Mouse (Mus musculus) thymus, postnatal 14 days (tissue): ENCODE results near the gene Nr5a2.

ENCODE experiments used
- DNase-seq: peaks from one replicate; pipeline ENCODE4 v3.0.0; 2021

The Nr5a2 gene

DNA sequence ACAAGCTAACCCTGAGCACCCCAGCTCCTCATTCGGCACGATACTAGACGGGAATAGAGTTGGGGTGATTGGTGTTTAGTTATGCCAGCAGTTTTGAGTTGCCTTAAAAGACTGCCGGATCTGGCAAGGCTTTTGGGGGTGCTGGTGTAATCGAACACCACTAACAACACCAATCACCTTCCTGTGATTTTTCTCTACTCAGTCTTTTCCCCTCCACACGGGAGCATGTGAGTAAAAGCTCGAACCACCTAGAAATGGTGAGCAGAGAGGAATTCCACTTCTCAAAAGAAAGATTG is 12.2 kb downstream of the Nr5a2 start:
- DNase-seq: no peak

DNA sequence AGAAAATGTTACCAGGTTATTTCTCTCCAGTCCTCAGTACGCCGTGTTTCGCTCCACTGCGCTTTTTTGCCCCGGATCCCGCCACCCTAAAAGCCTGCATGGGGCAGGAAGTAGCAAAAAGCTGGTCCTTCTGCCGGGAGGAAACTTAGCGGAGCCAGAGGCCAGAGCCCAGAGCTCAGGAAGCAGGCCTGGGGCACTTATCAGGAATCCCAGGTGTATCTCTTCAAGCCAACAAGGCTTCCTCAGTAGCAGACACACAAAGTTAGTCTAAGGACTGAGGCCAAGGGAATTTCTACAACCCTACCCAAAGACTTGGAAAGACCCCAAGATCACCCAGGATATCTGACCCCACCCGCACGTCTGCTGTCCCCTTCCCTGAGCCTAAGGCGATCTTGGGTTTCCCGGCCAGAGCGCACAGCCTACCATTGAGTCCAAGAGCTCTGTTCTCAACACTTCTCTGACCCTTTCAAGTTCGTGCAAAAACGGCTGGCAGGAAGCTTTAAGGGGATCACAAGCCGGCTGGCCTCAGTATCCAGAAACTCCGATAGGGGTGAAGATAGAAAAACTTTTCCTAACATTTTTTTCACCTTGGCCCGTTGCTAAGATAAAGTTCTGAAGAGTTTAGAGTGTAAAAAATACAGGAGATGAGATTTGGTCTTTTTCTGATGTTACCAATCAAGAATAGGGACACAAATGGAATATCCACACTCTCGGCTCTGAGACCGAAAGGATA is 12.7 kb downstream of the Nr5a2 start:
- DNase-seq: no peak

DNA sequence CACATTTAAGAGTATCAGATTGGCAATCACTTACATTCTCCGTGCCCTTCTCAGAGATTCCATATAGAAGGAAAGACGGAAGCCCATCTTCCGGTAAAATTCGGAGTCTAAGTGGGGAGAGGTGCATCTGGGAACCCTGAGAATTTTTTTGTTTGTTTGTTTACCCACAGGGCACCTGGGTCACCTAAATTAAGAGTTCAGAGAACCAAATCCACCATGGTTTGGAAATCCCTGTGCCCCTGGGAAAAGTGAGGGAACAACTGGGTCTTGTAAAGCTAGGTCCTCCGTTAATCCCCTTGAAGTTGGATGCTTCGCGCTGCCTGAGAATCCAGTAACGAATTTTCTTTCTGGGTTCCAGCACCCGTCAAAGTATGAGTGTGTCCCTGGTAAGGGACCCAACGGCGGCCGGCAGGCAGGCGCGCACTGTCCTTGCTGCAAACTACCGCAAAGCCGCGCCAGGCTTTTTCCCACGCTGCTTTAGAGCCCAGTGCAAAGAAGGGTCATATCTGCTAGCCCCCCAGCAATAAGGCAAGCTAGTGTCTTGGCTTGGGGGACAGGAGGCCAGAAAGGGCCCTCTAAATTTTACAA is 13.3 kb downstream of the Nr5a2 start:
- DNase-seq: no peak

DNA sequence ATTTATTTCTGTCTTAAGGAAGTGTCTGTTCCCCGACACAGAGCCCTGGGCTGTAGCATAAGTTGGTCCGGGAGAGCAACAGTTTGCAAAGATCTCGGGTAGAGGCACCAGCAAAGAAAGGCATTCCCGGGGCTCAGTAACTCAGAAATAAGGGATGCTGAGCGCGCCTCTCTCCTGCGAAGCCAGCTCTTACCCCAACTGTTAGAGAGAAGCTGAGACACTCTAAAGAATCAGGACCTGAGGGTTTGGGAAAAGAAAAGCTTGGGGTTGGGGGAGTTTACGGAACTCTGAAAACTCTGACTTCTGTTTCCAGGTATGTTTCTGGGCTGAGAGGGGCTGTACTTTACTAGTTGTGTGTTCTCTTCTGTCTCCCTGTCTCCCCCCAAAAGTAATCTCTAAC is 13.8 kb downstream of the Nr5a2 start:
- no peak for DNase-seq

DNA sequence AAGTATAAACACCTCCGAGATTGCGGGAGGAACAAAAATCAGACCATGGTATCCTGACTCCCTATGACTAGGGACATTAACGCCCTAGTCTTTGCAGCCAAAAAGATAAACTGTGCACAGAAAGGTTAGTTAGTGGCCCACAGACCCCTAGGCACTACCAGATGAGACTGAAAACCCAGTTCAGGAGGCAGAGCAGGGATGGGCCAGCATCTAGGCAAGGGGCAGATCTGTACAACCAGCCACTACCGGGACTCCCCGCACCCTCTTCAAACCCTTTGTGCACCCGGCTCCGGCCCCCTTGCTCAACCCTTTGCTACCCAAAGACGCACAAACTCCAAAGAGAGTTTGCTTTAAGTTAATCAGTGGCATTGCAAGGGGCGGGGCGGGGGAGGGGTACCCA is 14.4 kb downstream of the Nr5a2 start:
- DNase-seq: no peak

DNA sequence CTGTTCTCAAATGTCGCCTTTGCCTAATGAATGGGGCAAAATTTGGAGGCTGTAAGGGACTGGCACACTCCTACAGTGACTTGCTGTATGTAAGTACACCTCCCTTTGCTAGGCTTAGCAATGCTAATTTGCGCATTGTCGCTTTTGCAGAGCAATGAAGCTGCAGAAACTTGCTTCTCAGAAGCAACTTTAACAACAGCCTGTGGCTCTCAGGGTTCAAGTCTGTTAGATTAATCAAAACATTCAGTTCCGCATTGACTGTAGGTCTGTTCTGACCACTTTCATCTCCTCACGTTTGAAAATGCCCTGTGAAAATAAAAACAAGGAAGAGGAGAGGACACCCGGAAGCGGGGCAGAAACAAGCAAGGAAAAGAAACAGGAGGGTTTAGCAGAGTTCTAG is 14.8 kb downstream of the Nr5a2 start:
- DNase-seq: no peak

DNA sequence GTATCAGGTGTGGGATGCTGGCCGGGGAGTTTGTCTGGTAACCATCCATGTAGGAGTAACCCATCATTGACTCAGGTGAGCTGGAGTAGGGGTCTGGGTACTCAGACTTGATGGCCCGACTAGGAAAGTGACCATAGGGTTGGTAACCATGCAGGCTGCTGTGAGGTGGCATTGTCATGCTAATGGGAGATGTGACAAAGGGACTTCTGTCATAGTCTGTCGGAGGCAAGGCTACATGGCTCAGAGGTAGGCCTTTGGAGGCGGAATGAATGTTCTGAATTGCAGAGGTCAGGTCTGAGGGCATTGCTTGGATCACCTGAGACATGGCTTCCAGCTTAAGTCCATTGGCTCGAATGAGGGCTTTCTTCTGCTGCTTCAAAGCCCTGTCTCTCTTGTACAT is 19.6 kb downstream of the Nr5a2 start:
- no peak for DNase-seq

DNA sequence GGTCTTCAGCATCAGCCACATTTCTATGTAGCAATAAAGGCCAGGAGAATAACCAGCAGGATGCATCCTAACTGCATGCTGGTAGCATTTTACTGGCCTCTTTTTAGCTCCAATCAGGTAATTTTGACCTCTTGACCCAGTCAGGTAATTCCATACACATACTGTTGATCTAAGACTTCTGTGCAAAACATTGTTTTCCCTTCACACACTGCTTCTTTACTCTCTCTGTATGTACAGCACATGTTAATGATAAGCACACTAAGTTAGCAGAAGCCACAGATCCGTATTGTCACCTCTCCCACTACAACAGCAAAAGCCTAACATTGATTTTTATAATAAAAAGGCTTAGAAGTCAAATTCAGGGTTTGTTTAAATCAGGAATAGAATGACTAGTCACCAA is 21.0 kb downstream of the Nr5a2 start:
- DNase-seq: no peak

DNA sequence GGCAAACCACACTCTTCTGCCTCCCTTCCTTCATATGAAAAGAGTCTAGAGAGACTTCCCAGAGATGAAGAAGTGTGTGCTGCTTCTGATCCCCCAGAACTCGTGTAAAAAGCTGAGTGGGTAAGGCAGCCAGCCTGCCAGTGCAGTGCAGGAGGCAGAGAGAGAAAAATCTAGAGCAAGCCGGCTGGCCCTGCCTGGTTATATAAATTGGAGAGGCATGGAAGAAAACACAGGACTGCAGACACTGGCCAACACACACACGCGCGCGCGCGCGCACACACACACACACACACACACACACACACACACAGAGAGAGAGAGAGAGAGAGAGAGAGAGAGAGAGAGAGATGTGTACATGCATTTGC is 24.3 kb downstream of the Nr5a2 start:
- DNase-seq: no peak

DNA sequence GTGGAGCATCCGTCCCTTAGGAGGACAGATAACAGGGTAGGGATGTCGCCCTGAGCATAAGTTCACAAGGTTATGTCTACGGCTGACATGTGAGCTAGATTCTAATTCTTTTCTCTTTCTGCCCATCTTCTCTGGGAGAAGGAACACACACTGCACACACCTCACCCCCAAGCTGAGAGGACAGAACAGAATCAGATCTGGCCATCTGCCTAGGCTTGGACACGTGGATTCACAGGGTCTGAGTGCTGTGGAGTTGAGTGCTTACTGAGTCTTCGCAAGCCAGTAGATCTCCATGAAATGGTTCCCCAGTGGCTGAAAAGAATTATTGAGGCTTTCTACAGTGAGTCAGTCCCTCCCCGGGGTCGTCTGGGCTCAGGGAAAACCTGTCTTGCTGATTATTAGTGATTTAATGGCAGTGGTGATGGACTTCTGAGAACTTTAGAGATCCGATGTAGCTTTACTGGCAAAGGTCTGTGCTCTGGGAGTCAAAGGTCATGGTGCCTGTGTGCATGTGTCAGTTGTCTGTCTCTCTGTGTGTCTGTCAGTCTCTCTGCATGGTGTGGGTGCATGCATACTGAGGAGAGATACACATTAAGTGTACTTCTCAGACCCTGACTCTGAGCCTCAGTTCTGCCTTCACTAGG is 24.8 kb downstream of the Nr5a2 start:
- no peak for DNase-seq

DNA sequence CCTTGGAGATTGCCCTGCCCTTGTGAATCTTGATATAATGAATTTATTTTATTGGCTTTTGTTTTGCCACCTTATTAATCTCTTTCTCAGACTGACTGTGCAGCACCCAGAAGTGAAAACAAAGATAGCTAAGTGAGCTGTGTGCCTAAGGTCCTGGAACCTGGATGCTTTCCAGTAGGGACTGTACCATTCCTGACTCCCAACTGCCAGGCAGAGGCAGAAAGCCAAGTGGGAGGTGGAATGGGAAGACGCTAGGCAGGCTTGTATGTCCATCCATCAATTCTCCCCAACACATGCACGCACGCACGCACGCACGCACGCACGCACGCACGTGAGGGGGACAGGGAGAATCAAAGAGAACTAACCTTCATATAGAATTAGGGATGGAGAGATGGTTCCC is 26.2 kb downstream of the Nr5a2 start:
- no peak for DNase-seq

DNA sequence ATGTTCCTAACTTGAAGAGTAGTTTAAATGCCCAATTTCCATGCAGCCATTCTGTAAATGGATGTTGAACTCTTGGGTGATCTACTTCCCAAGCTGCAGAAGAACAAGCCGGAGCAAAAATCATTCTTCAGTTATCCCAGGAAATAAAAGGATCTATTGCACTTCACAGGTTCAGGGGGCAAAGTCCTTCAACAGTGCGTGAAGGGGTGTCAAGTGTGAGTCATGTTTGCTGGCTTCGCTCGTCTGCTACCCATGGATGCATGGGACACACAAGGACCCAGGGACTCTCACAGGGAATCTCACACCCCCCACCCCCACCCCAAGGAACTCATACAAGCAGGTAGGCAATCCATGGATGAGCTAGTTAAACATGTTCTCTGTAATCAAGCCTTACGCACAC is 29.2 kb downstream of the Nr5a2 start:
- no peak for DNase-seq

DNA sequence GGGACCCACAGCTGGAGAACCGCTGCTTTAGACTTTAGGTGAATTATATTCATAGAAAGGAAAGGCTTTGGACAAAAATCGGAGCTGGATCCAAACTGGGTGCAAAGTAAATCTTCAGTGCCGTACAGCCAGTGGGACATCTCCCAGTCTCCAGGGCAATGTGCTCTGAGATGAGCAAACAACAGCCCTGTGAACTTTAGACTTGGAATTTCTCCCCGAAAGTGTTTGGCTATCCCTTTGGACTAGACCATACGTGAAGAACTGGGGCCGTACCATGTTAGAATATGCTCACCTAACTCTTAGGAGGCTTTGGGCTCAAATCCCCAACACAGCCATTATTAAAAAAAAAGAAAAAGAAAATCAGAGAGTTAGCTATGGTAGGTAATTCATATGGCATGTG is 30.5 kb downstream of the Nr5a2 start:
- no peak for DNase-seq

DNA sequence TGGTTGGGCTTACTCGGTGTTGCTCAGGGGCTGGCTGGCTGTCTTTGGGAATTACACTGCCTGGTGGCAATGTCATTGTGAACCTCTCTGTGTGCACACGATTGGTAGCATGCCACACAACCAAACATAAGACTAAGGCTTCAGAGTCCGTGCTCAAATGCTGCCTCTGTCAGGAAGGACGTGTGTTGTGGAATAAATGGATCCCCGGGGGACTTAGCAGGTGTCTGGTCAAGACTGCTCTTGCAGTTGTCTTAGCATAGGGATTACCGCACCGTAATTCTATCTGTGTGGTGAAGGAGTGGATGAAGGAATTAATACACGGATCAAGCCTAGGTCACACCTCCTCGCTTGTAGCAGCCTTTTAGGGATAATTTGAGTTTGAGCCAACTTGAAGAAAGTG is 32.8 kb downstream of the Nr5a2 start:
- no peak for DNase-seq

DNA sequence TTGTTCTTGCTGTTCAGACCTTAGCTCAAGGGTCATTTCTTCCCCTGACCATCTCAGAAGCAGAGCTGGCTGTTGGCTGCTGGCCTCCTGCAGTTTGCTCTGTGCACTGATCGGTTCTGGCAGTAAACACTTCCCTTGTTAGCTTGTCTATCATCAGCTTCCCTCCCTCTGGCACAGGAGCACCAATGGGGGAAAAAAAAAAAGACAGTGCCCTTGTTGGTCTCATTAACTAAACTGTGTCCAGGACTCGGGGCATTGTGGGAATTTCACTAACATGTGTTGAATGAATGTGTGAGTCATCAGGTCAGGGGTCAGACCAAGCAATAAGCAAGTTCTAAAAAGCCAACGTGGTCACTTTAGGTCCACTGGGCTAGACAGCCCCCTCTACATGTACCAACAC is 34.2 kb downstream of the Nr5a2 start:
- DNase-seq: no peak

DNA sequence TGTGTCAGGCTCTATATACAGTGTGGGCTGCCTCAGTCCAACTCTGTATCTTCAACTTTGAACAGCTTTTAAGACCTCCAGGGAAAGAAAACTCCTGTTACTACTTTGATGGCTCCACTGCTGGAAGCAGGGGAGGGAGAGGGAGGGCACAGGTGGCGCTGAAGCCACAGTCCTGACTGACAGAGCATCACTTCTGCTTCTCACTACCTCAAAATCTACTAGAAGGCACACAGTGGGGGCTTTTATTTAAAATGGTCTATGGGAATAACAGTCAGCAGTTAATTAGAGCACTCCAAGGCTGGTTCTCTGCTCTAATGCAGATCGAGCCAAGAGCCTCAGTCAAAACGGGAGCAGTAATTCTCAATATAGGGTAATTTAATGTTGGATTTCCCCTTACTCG is 40.2 kb downstream of the Nr5a2 start:
- no peak for DNase-seq

DNA sequence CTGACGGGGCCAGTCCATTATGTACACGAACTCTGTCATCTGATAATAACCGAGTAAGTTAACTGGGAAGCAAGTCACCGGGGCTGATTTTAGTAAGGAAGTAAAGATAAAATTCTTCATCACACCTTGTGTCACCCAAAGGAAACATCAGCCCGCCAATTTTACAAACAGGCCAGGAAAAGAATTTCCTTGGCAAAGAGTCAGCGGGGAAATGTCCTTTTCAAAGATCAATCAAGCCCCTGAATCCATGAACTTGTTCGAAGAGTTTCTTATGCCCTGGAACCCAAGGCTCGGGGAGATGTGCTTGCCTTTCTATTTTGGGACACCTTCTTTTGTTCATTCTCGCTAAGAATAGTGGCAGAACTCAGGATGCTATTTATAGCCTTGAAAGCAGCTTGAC is 41.5 kb downstream of the Nr5a2 start:
- no peak for DNase-seq

DNA sequence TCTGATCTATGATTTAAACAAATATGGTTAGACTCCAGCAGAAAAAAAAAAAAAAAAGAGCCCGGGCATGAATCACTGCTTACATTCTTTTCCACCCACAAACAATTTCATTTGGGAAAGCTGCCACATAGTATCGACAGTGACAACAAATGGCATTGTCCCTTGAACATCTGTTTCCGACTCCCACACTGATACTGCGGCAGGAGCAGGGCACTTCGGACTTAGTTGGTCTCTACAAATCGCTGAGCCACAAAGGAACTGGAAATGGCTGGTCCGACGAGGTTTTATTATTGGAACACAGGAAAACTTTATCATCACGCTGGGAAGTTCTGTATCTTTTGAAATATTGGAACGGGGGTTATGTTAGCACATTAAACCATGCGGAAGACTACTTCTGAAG is 44.8 kb downstream of the Nr5a2 start:
- no peak for DNase-seq

DNA sequence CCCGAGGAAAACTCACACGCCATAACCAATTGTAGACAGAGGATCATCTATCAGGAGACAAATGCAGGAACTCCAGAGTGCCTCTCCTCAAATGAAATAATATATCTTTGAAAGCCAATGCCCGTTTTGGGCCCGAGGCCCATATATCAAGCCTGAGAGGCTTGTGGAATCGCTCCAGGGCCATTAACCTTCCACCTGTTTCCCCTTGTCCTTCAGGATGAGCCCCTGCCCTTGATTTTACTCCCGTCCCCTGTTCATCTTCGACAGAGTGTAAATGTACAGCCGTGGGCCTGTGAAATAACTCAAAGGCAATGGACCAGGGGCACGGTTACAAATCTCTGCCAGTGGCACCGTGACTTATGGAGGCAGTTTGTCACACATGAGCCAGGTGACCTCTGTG is 48.3 kb downstream of the Nr5a2 start:
- DNase-seq: no peak

DNA sequence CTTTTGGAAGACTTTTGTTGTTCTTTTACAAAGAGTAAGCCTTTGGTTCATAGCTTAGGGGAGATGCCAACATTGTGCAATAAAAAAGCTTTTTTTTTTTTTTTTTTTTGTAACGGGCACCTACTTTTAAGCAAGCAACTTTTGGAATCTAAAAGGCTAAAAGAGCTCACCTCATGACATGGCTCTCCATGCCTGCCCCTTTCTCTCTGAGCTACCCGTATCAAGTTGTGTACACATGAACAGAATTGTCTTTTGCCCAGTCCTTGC is 48.7 kb downstream of the Nr5a2 start:
- no peak for DNase-seq

DNA sequence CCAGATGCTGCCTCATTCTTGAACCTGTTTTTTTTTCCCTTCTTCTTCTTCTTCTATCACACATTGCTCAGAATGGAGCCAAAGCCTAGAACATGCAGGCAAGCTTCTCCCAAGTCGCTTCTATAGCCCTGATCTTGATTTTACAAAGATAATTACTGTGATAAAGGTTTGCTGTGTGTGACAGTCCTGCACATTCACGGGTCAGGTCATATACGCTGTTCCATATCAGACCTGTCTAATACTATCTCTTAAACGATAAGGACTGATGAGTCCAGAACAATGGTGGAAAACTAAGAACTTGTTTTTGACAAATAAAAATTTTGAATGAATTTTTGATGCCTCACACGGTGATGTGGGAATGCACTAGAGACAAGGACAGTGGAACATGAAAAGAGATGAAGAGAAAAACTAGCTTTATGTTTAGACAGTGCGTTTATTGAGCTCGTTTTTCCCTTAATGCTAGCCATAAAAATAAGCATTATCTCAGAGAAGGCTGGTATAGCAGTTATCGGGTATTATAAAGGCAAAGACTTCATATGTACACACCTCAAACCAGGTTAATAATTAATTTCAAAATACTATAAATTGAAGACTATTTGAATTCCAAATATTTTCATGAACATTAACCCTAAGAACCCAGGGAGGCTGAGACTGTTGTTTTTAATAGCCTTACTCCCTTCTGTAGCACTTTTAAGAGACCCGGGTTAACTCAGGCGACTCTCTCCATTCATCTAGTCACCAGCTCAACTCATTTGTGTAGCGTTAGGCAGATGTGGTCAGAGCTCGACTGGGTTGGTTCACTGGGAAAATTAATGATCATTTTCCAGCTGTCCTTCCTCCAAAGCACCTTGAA is 49.3 kb downstream of the Nr5a2 start:
- DNase-seq: no peak

DNA sequence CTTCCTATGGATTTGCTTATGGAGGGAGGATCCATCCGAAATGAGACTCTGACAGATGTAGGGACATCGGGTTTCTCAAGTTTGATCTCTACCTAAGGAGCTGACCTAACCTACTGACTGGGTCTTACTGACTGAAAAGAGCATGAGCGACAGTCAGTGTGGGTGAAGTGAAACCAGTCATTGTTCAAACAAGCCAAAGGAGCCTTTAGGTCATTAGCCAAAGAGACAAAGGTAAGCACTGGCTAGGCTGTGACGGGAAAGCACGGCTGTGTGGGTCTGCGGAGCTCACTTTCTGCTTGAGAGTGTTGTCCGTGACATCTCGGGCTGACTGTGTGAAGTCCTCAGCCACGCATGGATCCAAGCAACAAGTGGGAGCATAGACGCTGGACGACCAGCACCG is 50.1 kb downstream of the Nr5a2 start:
- no peak for DNase-seq

DNA sequence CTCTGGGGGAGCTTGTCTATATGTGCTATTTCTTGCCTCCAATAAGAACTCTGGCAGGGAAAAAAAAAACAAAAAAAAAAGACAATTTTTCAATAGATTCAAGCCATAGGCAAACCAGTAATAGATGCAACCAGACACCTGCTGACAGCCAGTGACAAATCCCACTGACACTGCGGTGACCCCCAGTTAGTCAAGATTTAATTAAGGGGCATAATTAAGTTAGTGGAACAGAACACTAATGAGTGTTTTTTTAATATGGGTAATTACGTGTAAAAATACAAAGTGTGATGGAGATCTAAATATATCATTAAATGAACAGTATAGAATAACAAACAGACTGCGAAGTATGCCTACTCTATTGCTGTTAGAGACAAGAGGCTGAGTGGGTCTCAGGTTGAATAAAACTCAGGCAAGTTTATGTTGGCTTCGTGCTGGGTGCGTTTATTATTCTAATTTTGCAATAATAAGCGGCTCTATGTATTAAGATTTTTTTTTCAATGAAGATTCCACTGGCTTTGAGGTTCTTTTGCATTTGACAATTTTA is 50.7 kb downstream of the Nr5a2 start:
- no peak for DNase-seq

DNA sequence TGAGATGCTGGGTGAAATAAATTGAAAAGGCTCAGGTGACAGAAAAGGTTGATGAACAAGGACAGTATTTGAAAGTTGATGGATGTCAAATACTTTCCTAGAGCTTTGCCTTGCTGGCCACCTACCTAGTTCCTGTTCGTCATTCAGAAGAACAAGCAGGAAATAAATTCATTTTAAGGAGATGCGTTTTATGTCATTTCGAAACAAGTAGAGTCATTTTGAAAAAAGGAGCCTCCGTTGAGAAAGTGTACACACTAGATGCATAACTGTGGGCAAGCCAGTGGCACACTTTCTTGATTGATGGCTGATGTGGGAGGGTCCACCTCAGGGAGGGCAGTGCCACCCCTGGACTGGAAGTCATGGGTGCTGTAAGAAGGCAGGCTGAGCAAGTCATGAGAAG is 62.1 kb downstream of the Nr5a2 start:
- DNase-seq: no peak
